Mouse (Mus musculus) kidney, adult 2 months (tissue): ENCODE data around the gene Aox1.

Experiments used
- CTCF ChIP-seq: fragments of 200-500 bp; conservative IDR thresholded peaks from 2 replicates; pipeline ENCODE4 v1.5.1; 2011; ENCODE audit warnings: low read depth, mild to moderate bottlenecking, control low read depth, low read length, moderate library complexity, mixed read lengths; ENCODE audit not compliant: insufficient read depth, insufficient read length
- POLR2A ChIP-seq: fragments of 200-500 bp; IDR thresholded peaks from one replicate; pipeline ENCODE4 v1.6.1; 2011; ENCODE audit warnings: low read depth, low read length, control low read depth

- TF ChIP-seq CTCF (no peak), POLR2A (no peak)
Measured at GRCm38 (mm10) chr1:58091992-58092560, 62.3 kb downstream of the Aox1 start.
